8 mouse cellular contexts compared by ENCODE assay signal in genomic region chr1:153652938-153653623, GRCm38 (mm10). TPM values are rescaled to one million over a fixed set of nuclear protein-coding genes. Genes with fewer than 3 reads are reported as not detected.
DNase-seq lines count a peak whose midpoint lies in the region; ATAC-seq and TF ChIP-seq lines count a peak whose summit lies in the region.

Gene Rgs8 (plus strand): TSS chr1:153653025.

- intact Hi-C loops in heart, adult 2 months (cut with DNase I): no loop called here

- no peak for TF ChIP-seq POLR2A in heart, adult 2 months (IDR thresholded peaks at IDR 0.05; ENCODE audit: insufficient read depth, low read depth, low read length)

- no peaks in the 10 kb centered on the region for H3K9me3 ChIP-seq in heart, embryonic 10.5 days
- H3K9me3 ChIP-seq in embryonic facial prominence, embryonic 11.5 days (replicated peaks; ENCODE audit: control insufficient read depth, low read length): no peaks in the 10 kb centered on the region

- peak within 1 kb of the TSS; percentile 57 for H3K27ac ChIP-seq in heart, embryonic 10.5 days
- H3K27ac ChIP-seq in heart, adult 2 months: no peak within 1 kb of the TSS
- 0 out of 2 replicates have a peak within 1 kb of the TSS, but pooled peaks have one; percentile 8 for H3K27ac ChIP-seq in embryonic facial prominence, embryonic 11.5 days (replicated peaks; ENCODE audit: low read depth, low read length)

- no peak for TF ChIP-seq CTCF in heart, adult 2 months (IDR thresholded peaks at IDR 0.05)

- H3K27me3 ChIP-seq in heart, embryonic 10.5 days (ENCODE audit: insufficient read depth, poor library complexity, severe bottlenecking): peaks cover 66% of the 10 kb centered on the region
- 0 out of 2 replicates have a peak, but pooled peaks cover 5% of the 10 kb centered on the region for H3K27me3 ChIP-seq in heart, adult 2 months (ENCODE audit: control insufficient read depth, insufficient read depth, low read length)
- peaks cover 4% of the 10 kb centered on the region; the same call in 1 of the 2 replicates for H3K27me3 ChIP-seq in embryonic facial prominence, embryonic 11.5 days (ENCODE audit: control insufficient read depth, insufficient read depth, low read length)

- H3K9ac ChIP-seq in heart, adult 2 months (ENCODE audit: low read depth, low read length): no peak within 1 kb of the TSS
- H3K9ac ChIP-seq in embryonic facial prominence, embryonic 11.5 days (replicated peaks; ENCODE audit: low read length): peak within 1 kb of the TSS; percentile 50

- TF ChIP-seq EP300 in heart, adult 2 months (IDR thresholded peaks at IDR 0.05; ENCODE audit: insufficient read depth, low read depth, low read length): no peak

- peak within 1 kb of the TSS; percentile 60 for H3K4me3 ChIP-seq in heart, embryonic 10.5 days
- H3K4me3 ChIP-seq in heart, adult 2 months: no peak within 1 kb of the TSS
- H3K4me3 ChIP-seq in embryonic facial prominence, embryonic 11.5 days (ENCODE audit: low read depth, low read length): peak within 1 kb of the TSS; percentile 36

- no peak for DNase-seq in heart, embryonic 10.5 days (ENCODE audit: low spot score)
- DNase-seq in heart, adult 2 months: no peak
- DNase-seq in ES-CJ7 (ENCODE audit: low read depth, low spot score): peak; percentile 45
- peak; percentile 63 for DNase-seq in embryonic facial prominence, embryonic 11.5 days (ENCODE audit: low spot score)
- peak in 1 of 2 experiments; percentile 68 for DNase-seq in layer of hippocampus, adult 18-20 months (ENCODE audit: low spot score in 2 of 2)
- peak; percentile 70 for DNase-seq in mesoderm, embryonic 11.5 days (ENCODE audit: low read depth, low spot score)
- DNase-seq in thymus, postnatal 0 days (ENCODE audit: low spot score): no peak
- DNase-seq in adrenal gland, adult 2 months: no peak

- WGBS in heart, embryonic 10.5 days: 2% methylated on average over 26 of the region's 26 CpGs
- 9% methylated on average over 26 of the region's 26 CpGs for WGBS in heart, adult 2 months
- 1% methylated on average over 26 of the region's 26 CpGs for WGBS in embryonic facial prominence, embryonic 11.5 days

- H3K36me3 ChIP-seq in heart, embryonic 10.5 days: no peaks in the 10 kb centered on the region
- H3K36me3 ChIP-seq in heart, adult 2 months (ENCODE audit: control insufficient read depth, insufficient read depth, low read length): no peaks in the 10 kb centered on the region
- H3K36me3 ChIP-seq in embryonic facial prominence, embryonic 11.5 days (replicated peaks; ENCODE audit: control insufficient read depth, insufficient read depth, low read depth, low read length): no peaks in the 10 kb centered on the region

- peak within 1 kb of the TSS; percentile 81 for H3K4me2 ChIP-seq in embryonic facial prominence, embryonic 11.5 days (ENCODE audit: low read depth, low read length)

- H3K79me2 ChIP-seq in heart, adult 2 months (replicated peaks; ENCODE audit: control insufficient read depth, insufficient read depth, low read length): no peaks in the 10 kb centered on the region

- peaks cover 17% of the 10 kb centered on the region for H3K4me1 ChIP-seq in heart, embryonic 10.5 days
- H3K4me1 ChIP-seq in heart, adult 2 months (ENCODE audit: control insufficient read depth, insufficient read depth, low read length): no peaks in the 10 kb centered on the region
- no peaks in the 10 kb centered on the region for H3K4me1 ChIP-seq in embryonic facial prominence, embryonic 11.5 days (ENCODE audit: control insufficient read depth, insufficient read depth, low read length)

- ATAC-seq in embryonic facial prominence, embryonic 11.5 days (replicated peaks; ENCODE audit: insufficient number of reproducible peaks, low FRiP score, low TSS enrichment, low read depth): peak; percentile 90

RNA-seq across cellular contexts. Expression of gene Rgs8, which starts in this region (rescaled TPM):
- polyA plus RNA-seq in heart, embryonic 10.5 days (2016; fragmentation: Nextera tagmentation; extraction: Ambion mirVana): 0.54 and 0.55 TPM in 2 replicates
- total RNA-seq in heart, adult 2 months (2021): not detected
- polyA plus RNA-seq in heart, adult 2 months (2012; rRNA removed): 0.06 TPM in 2 replicates
- 1.9 and 2.6 TPM in 2 replicates for polyA plus RNA-seq in embryonic facial prominence, embryonic 11.5 days (2014; fragmentation: Nextera tagmentation; extraction: Ambion mirVana)
- total RNA-seq in layer of hippocampus, adult 18-20 months (2021): 10 to 100 TPM; 70.7 to 73.5 TPM
- 0.14 and 0.35 TPM in 2 replicates for polyA plus RNA-seq in thymus, postnatal 0 days (2015; fragmentation: Nextera tagmentation; extraction: Ambion mirVana)
- total RNA-seq in adrenal gland, adult 2 months (2021): under 1 TPM in 1 of 2 experiments, not detected in 1; 0.10 TPM
- 0.02 TPM in 2 replicates for polyA plus RNA-seq in adrenal gland, adult 2 months (2012; rRNA removed)

Comparison
In these comparisons a context has a peak if more than half of its experiments do, and no peak if none do; other contexts are left out.
1. RNA of gene Rgs8 (total RNA-seq): 70.7 to 73.5 TPM in layer of hippocampus, adult 18-20 months; 0.10 TPM in adrenal gland, adult 2 months and not detected in heart, adult 2 months; every median in the first group is over 10 times any median in the second.
2. DNase-seq: peak in ES-CJ7 (single experiment), embryonic facial prominence, embryonic 11.5 days (single experiment) and mesoderm, embryonic 11.5 days (single experiment); none in heart, embryonic 10.5 days (single experiment), heart, adult 2 months (0 of 2), thymus, postnatal 0 days (single experiment) and adrenal gland, adult 2 months (single experiment).